Mouse (Mus musculus) c-Kit-positive CD71-positive TER-119-positive erythroid progenitor cells, embryonic 14.5 days (primary cell): ENCODE results near the gene Lipa.

Experiments
- DNase-seq: peaks from one replicate; pipeline ENCODE4 v3.0.0-alpha.2; 2013; ENCODE audit warnings: low spot score

The Lipa gene

DNA sequence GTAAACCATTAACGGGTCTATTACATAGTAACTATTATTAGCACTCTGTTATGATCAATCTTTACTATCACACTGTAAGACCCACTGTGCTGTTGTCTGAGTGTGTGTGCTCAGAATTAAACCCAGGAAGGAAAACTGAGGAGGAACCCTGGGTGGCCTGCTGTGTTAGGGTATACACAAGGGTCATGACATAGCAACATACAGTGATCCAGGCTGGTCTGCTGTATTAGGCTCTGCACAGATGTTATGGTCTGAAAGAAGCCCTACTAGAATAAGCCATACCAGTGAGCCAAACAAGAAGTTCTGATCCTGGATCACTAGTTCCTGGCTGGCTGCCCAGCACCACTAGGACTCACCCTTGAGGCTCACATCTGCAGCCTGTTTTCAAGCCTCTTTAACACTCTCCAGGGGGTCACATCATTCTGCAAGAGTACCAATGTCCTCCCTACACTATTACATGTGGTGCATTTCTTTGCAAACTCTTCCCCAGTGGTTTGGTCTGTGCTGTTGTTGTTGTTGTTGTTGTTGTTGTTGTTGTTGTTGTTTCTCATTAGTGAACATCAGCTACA, 65.7 kb downstream of the Lipa start:
- no peak for DNase-seq

DNA sequence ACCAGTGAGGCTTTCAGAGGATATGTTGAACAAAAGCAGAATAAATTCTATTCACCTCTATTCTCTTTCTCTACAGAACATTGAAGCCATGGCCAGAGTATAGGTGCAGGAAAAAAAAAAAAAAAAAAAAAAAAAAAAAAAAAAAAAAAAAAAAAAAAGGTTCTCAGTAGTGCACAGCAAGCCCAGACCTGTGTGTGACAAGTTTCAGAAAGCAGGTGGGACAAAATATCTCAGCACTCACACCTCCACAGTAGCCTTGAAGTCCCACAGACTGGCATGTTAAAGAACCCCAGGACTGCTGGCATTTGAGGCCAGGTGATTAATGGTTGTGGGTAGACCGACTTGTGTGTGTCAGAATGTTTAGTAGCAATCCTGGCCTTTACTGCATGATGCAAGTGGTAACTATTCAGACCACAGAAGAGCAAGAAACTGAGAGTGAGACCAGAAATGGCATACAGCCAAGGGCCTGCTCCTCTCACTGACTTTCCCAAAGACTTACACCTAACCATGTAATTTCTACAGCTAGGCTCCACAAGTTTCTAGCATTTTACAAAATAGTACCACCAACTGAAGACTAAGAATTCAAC, 76.4 kb downstream of the Lipa start:
- DNase-seq, result no peak

DNA sequence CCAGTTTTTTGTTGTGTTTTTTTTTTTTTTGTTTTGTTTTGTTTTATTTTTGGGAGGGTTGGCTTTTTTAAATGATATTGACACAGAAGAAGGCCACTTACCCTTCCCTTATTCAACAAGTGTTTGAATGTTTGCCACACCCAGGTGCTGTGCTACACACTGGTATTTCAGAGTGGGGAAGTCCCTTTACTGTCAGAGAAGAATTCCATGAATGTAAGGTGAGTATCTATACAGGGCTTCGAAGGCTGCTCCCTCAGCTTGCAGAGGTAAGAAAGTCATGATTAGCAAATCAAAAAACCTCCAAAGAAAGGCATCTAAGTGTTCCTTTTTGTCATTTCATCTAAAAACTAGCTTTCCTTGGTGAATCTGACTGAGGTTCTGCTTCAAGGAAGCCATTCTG, 78.4 kb downstream of the Lipa start:
- no peak for DNase-seq

DNA sequence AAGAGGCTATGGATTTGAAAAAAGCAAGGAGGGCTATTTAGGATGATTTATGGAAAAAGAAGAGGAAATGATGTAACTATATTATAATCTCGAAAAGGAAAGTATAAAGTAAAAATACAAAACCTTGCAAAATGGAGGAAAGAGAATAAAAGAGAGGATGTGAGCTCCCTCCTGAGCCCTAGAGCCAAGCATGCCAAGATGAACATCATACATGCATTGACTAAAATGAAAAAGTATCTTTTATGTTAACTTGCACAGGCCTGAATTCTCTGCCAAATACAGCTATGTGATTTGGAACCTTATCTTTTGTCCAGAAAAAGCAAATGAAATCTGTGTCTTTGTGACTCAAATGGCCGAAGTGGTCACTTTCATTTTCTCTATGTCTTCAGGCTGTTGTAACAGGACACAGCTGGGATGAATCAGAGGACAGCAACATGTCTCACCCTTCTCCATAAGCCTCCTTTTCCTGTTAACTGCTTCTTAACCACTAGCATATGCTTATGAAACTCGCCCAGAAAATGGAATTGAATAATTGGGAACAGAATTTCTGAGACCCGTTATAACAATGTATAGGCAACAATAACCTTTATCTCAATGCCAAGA, 81.8 kb downstream of the Lipa start:
- no peak for DNase-seq

DNA sequence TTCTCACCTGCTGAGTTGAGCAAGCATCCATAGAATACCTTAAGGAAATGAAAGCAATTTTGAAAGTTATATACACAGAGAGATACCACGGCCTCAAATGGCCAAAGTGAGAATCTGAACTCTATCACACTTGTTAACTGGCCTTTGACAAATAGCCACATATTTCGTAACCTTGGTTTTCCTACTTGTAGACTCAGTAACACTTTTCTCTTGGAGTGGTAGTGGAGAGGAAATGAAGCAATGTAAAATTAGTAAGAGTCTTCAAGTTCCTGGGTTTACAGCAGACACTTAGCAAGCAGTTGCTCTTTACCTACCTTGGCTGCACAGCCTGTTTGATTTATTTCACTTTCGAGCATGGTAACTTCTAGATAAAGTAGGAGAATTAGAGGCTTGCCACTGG, 82.5 kb downstream of the Lipa start:
- no peak for DNase-seq
